Mouse (Mus musculus): Measurements from ENCODE around the gene Smad3. TPM values are rescaled to one million over a fixed set of nuclear protein-coding genes. Genes with fewer than 3 reads are reported as not detected.
A peak's percentile ranks its signal among the peaks of the same experiment; 100 is the strongest.

Gene Smad3
- total RNA-seq, 2 experiments from 2014 or later: 24.4 to 31.8 TPM

- DNase-seq: no peak
Measured at GRCm38 (mm10) chr9:63772452-63772851, 14.7 kb upstream of the Smad3 start.

GRCm38 (mm10) chr9:63771676-63772075 lies 13.9 kb upstream of the Smad3 start:
- no peak for DNase-seq

DNA sequence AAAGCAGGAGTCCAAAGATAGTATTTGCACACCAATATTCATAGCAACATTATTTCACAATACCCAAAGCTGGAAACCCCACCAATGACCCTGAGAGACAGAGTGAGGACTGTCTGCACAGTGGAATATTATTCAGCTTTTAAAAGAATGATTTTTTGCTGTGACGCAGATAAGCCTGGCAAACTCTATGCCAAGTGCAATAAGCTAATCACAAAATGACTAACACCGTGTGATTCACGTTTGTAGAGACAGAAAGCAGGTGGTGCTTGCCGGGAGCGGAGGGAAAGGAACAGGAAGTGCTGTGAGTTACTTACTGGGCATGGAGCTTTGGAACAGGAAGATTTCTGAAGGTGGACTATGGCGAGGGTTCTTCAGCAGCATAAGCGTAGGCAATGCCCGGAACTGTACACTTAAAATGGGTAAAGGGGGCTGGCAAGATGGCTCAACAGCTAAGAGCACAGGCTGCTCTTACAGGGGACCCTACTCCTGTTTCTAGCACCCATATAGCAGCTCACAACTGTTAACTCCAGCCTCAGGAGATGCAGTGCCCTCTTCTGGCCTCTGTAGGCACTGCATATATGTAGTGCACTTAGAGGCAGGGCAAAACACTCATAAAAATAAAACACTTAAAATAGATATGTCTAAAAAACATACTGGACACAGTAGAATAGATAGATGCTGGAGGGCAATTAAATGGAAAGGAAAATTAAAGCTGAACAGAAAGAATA lies 3.7 kb upstream of the Smad3 start:
- DNase-seq: no peak

- no peak for DNase-seq
Measured at GRCm38 (mm10) chr9:63760783-63761182, 3.0 kb upstream of the Smad3 start.

GRCm38 (mm10) chr9:63759973-63760722 lies 2.4 kb upstream of the Smad3 start:
- DNase-seq: no peak

DNA sequence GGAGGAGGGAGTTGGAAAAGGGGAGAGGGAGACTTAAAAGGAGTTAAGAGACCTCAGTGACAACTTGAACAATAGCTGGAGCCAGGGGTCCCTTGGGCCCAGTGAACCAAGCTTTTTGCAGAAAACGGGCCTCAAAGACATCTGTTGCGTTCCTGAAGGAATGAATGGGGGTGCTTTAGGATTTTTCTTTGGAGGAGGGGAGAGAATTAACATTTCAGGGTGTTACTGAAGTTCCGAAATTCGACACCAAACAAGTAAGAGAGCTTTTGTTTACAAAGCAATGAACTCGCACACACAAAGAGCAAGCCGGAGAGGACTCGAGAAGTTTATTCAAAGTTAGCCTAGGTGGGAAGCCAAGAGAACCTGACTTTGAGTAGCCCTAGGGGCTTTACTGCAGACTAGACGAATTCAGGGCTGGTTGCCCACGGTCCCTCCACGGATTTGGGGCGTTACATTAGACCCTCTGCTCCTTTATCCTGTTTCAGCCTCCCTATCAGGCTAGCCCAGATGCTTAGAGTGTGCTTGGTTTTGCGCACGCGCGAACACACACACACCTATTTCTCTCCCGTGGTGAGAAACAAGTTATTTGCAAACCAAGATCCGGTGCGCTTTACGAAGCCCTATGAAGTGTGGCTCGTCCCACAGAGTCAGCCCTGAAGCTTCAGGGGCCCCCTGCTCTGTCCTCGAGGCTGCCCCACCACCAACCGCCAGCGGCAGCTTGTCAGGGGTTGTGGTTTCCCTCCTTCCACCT lies 1.0 kb upstream of the Smad3 start:
- no peak for DNase-seq

GRCm38 (mm10) chr9:63757462-63757772 lies 377 bp downstream of the Smad3 start:
- no peak for DNase-seq

DNA sequence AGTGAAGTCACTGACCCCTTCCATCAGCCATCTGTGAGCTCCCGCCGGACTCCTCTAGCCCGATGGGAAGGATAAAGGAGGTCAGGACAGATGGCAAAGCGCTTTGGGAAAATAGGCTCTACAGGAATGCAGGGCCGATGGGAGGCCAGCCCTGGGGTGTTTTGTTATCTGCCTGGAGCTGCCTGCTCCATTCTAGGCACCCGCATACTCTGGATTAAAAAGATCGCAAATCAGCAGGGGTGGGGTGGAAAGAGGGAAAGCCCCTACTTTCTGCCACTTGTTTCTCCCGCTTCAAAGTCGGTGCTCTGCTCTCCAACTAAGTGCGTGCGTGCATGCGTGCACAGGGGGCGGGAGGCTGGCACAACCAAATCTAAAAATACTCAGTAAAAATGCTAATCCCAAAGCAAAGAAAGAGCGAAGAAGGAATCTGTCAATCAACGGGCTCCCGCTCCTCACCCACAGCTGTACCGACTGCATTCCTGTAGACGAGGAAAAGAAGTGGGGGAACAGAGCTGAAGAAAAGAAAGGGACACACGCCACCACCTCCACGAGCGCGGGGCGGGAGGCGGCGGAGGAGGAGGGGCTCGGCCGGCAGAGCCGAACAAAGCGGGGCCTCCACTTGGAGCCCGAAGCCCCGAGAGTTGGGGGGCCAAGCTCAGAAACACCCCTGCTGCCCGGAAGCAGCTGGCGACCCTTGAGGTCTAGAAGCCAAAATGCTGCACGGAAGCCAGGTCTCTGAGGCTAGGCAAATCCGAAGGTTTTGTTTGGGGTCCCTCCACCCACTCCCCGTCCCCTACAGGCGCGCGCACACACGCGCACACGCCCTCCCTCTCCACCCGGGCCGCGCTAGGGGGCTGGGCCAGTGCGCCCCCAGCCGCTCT lies 973 bp downstream of the Smad3 start:
- DNase-seq: peak; percentile 54

DNA sequence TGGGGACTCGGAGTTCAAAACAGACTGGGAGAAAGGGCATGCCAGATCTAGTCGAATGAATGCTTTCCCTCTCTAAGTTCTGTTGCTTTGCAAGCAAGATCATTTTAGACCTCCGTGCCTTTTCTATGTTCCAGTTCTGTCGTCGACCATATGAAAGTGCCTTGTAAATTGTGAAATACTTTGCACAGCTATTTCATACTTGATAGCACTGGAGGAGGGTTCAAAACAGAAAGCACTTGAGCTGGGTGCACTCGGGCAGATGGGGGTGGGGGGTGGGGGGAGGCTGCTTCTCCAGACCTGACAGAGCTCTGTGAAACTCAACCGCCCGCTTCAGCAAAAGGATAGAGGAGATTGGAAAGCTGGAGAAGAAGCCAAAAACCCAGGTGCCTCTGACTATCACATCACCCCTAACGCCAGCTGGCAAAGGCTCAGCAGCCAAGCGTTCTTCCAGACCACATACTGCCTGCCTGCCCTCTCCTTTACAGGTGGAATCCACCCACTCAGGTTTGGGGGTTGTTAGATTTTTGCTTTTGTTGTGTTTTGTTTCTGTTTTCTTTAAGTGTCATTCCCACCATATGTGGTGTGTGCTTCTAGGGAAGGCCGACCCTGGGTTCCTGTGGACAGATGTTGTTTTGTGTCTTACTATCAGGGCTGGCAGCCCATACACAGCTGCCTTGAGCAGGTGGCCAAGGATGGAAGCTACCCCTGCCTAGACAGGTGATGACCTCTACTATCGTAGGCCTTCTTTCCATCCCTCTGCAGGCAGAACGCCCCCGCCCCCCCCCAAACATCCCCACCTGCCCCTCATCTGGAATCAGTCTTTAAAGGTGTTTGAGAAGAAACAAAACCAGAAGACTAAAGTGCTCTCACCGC lies 1.9 kb downstream of the Smad3 start:
- DNase-seq: no peak

GRCm38 (mm10) chr9:63754556-63755510 lies 3.0 kb downstream of the Smad3 start:
- DNase-seq: peak; percentile 48

GRCm38 (mm10) chr9:63754039-63754438 lies 3.8 kb downstream of the Smad3 start:
- no peak for DNase-seq

- DNase-seq: no peak
Measured at GRCm38 (mm10) chr9:63753359-63753758, 4.4 kb downstream of the Smad3 start.

DNA sequence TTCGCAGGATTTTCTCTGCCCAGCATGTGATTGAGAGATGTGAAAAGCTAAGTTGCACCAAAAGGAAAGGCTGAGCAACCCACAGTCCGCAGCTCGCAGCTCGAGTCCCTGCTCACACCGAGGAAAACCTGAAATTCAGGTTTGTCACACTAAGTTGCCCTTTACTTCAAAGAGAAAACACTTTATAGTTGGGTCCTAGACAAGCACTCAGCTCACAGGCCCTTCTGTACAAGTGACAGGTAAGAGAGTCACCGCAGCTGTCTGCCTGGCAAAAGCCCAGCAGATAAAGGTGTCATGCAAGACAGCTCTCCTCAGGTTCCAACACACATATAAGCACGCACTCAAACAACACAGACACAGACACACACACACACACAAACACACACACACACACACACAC lies 5.2 kb downstream of the Smad3 start:
- DNase-seq: no peak

GRCm38 (mm10) chr9:63751325-63751724 lies 6.5 kb downstream of the Smad3 start:
- no peak for DNase-seq

DNA sequence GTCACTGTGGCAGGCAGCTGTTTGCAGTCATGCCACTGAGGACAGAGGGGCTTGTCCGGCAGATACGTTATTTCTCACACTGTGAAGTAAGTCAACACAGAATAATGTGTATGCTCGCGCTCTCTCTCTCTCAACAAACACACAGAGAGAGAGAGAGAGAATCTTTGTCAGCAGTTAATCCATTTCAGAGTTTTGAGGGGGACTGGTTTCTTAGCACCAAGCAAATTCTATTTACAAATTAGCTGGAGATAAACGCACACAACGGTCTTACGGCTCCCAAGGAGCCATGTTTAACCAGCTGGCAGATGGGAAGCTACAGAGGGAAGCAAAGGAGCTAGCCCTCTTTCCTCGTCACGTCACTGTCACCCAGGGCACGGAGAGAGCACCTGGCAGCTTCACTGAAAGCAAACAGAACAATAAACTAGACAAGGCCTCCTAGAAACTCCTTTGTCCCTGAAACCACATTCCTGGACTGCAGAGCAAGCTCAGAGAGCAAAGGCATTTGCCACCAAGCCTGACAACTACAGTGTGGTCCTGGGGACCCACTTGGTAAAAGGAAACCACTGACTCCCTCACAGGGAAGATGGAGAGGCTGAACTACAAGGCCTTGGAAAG lies 7.3 kb downstream of the Smad3 start:
- DNase-seq: no peak

- no peak for DNase-seq
Measured at GRCm38 (mm10) chr9:63749296-63749915, 8.4 kb downstream of the Smad3 start.

- peak; percentile 64 for DNase-seq
Measured at GRCm38 (mm10) chr9:63747645-63748295, 10.0 kb downstream of the Smad3 start.

GRCm38 (mm10) chr9:63746980-63747379 lies 10.8 kb downstream of the Smad3 start:
- DNase-seq: no peak
